Mouse (Mus musculus): ENCODE results near the gene Ptpre. TPM values are rescaled to one million over a fixed set of nuclear protein-coding genes. Genes with fewer than 3 reads are reported as not detected.

The Ptpre gene
- total RNA-seq, 1 experiment from 2014 or later, result 86.9 TPM

GRCm38 (mm10) chr7:135600076-135600475 is 62.8 kb downstream of the Ptpre start:
- ATAC-seq (replicated peaks; ENCODE audit: low read depth, poor library complexity, severe bottlenecking), result no peak

GRCm38 (mm10) chr7:135601607-135602006 is 64.3 kb downstream of the Ptpre start:
- no peak for ATAC-seq (replicated peaks; ENCODE audit: low read depth, poor library complexity, severe bottlenecking)

GRCm38 (mm10) chr7:135602265-135602664 is 65.0 kb downstream of the Ptpre start:
- 0 out of 2 replicates have a peak, but pooled peaks have one; percentile 4 for ATAC-seq (replicated peaks; ENCODE audit: low read depth, poor library complexity, severe bottlenecking)

- ATAC-seq (replicated peaks; ENCODE audit: low read depth, poor library complexity, severe bottlenecking), result no peak
Observed at GRCm38 (mm10) chr7:135602881-135603523, 65.7 kb downstream of the Ptpre start.

- ATAC-seq (replicated peaks; ENCODE audit: low read depth, poor library complexity, severe bottlenecking), result peak; percentile 48
Observed at GRCm38 (mm10) chr7:135605002-135605803, 67.9 kb downstream of the Ptpre start.

GRCm38 (mm10) chr7:135605804-135606072 is 68.5 kb downstream of the Ptpre start:
- ATAC-seq (replicated peaks; ENCODE audit: low read depth, poor library complexity, severe bottlenecking), result no peak

GRCm38 (mm10) chr7:135608208-135608607 is 70.9 kb downstream of the Ptpre start:
- ATAC-seq (replicated peaks; ENCODE audit: low read depth, poor library complexity, severe bottlenecking), result no peak; the same call in 1 of the 2 replicates

- no peak for ATAC-seq (replicated peaks; ENCODE audit: low read depth, poor library complexity, severe bottlenecking)
Observed at GRCm38 (mm10) chr7:135609028-135609427, 71.7 kb downstream of the Ptpre start.

- ATAC-seq (replicated peaks; ENCODE audit: low read depth, poor library complexity, severe bottlenecking), result no peak
Observed at GRCm38 (mm10) chr7:135609655-135610054, 72.4 kb downstream of the Ptpre start.

GRCm38 (mm10) chr7:135612276-135612675 is 75.0 kb downstream of the Ptpre start:
- ATAC-seq (replicated peaks; ENCODE audit: low read depth, poor library complexity, severe bottlenecking), result no peak

- ATAC-seq (replicated peaks; ENCODE audit: low read depth, poor library complexity, severe bottlenecking), result no peak
Observed at GRCm38 (mm10) chr7:135612801-135613200, 75.5 kb downstream of the Ptpre start.

GRCm38 (mm10) chr7:135613380-135613779 is 76.1 kb downstream of the Ptpre start:
- ATAC-seq (replicated peaks; ENCODE audit: low read depth, poor library complexity, severe bottlenecking), result no peak

- ATAC-seq (replicated peaks; ENCODE audit: low read depth, poor library complexity, severe bottlenecking), result no peak
Observed at GRCm38 (mm10) chr7:135614892-135615291, 77.6 kb downstream of the Ptpre start.

GRCm38 (mm10) chr7:135616479-135616878 is 79.2 kb downstream of the Ptpre start:
- ATAC-seq (replicated peaks; ENCODE audit: low read depth, poor library complexity, severe bottlenecking), result peak; percentile 54

GRCm38 (mm10) chr7:135617776-135618175 is 80.5 kb downstream of the Ptpre start:
- ATAC-seq (replicated peaks; ENCODE audit: low read depth, poor library complexity, severe bottlenecking), result no peak

- 0 out of 2 replicates have a peak, but pooled peaks have one; percentile 12 for ATAC-seq (replicated peaks; ENCODE audit: low read depth, poor library complexity, severe bottlenecking)
Observed at GRCm38 (mm10) chr7:135621649-135622048, 84.4 kb downstream of the Ptpre start.

- ATAC-seq (replicated peaks; ENCODE audit: low read depth, poor library complexity, severe bottlenecking), result 0 out of 2 replicates have a peak, but pooled peaks have one; percentile 6
Observed at GRCm38 (mm10) chr7:135622241-135622640, 85.0 kb downstream of the Ptpre start.

- ATAC-seq (replicated peaks; ENCODE audit: low read depth, poor library complexity, severe bottlenecking), result peak; percentile 19; the same call in 1 of the 2 replicates
Observed at GRCm38 (mm10) chr7:135624854-135625253, 87.6 kb downstream of the Ptpre start.

GRCm38 (mm10) chr7:135628363-135628762 is 91.1 kb downstream of the Ptpre start:
- no peak for ATAC-seq (replicated peaks; ENCODE audit: low read depth, poor library complexity, severe bottlenecking)

GRCm38 (mm10) chr7:135629019-135629418 is 91.7 kb downstream of the Ptpre start:
- no peak for ATAC-seq (replicated peaks; ENCODE audit: low read depth, poor library complexity, severe bottlenecking)

GRCm38 (mm10) chr7:135631776-135632552 is 94.7 kb downstream of the Ptpre start:
- ATAC-seq (replicated peaks; ENCODE audit: low read depth, poor library complexity, severe bottlenecking), result peak; percentile 72
